Mouse (Mus musculus): Measurements from ENCODE around the gene Svep1.
A peak's percentile ranks its signal among the peaks of the same experiment; 100 is the strongest.

Gene Svep1

DNA sequence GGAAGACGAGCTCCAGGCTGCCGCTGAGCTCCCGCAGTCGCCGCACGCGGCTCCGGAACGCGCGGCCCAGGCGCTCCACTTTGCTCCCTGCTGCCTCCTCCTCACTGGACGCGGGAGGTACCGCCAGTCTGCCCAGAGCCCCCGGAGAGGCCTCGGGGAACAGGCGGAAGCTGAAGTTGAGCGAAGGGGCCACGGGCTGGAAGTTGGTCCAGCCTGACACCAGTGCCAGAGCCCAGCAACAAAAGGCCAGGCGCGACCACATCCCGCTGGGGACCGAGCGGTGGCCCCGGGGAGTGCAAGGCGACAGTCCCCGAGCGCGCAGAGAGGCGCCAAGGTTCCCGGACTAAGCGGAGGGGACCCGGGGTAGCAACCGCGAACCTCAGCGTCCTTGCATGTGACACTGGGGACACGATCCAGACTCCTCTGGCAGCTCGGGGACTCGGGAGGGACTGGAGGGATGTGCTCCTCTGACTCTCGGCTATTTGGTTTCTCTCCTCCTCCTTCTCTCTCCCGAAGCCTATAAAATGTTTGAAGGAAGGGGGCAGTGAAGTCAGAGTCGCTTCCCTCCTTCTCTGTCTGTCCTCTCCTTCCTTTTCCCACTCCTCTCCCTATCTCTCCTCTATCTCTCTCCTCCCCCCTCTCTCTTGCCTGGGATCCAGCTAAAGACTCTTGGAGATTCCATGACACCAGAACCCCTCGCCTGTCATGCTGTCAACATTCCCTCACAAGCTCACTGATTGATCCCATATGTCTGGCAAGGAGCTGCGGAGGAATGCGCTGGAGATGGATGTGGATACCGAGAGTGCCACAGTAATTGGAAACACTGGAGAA is at the start of gene Svep1:
TSS of gene Svep1 (minus strand) at position 745 of the 831 bp plus-strand sequence.
- DNase-seq, result peak; percentile 13

DNA sequence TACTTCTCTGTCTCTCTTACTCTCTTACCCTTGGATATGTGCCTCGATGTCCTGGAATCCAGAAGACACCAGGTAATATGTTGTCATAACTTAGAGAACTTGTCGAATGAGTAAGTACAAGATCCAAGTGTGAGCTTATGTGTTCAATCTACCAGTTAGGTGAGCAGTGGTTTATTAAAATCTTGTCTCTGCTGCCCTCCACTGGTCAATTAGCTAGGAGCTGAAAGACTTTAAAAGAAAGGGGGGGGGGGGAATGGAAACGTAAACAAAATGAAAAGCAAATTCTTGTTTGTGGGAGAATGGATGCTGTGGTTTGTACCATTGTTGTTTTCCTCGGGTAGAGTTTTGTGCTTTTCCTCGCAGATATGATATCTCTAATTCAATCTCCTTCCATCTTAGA is 46.8 kb upstream of the Svep1 start:
- DNase-seq, result peak; percentile 55

DNA sequence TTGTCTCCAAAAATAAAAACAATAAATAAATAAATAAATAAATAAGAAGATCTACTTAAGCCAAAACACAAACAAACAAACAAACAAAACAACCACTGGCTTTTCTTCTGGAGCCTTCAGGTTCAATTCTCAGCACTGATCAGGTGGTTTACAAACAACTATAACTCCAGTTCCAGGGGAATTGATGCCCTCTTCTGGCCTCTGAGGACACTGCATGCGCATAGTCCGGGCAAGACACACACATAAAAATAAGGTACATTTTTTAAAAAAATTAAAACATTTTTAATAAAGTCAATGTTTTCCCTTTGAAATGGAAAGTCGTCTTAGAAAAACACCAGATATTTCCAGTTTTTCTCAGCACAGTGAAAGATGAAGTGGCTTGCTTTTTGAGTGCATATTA is 45.7 kb upstream of the Svep1 start:
- no peak for DNase-seq

DNA sequence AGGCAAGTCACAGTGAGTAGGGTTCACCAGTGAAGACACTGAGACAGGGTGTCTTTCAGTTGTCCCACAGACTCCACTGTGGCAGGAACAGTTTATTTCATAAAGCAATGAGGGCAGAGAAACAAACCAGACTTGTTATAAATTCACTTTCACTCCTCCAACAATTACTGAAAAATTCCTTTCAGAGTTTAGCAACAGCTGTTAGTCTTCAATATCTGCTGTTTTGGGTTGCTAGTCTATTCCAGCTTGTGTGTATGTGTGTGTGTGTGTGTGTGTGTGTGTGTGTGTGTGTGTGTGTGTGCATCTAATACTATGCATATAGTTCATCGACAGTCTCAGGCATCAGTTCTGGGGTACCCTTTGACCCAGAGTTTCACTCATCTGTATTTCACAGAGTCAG is 38.9 kb upstream of the Svep1 start:
- no peak for DNase-seq

DNA sequence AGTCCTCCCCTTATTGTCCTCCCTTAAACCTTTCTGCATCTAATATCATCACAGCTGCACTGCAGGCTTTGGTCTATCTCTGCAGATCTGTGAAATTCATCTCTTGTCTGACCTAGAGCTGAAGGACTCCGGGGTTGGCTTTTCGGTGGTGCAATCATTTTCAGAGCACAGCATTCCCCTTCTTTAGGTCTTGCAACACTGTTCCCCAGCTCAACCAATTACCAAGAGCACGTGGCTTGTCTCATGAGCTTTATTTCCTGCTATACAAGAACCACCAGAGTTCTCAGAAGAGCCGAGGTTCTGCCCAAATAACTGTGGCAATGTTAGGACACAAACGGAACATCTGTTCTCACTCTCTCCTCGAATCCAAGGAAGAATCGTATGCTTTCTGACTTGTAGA is 33.8 kb upstream of the Svep1 start:
- DNase-seq, result no peak

DNA sequence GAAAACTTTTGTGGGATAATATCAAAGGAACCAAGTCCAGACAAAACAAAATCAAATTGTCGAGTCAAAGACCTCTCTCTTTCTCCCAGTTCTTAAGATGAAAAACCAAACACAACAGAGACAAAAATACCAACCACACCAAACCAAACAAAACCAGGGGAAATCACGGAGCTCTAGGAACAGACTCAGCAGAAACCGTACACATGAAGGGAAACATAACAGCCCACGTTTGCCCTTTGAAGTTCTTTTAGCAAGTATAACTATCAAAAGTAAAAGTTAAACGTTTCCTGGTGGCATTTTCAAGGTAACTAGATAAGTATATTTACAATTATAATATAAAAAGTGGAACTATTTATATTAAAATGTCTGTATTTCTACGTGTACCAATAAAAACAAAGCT is 29.2 kb upstream of the Svep1 start:
- no peak for DNase-seq

DNA sequence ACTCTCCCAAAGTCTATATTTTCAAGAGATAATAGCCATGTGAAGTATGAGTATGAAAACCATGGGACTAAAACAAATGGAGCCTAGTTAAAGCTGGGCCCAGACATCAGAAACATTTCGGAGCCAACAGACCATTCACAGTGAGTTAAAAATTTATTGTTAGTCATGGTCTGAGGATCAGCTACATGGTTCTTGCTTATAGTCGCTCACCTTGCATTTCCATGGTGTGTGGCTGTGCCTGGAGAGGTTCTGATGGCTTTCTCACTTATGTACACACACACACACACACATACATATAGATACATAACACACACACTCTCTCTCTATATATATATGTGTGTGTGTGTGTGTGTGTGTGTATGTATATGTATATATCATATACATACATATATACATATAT is 16.8 kb upstream of the Svep1 start:
- DNase-seq, result no peak

DNA sequence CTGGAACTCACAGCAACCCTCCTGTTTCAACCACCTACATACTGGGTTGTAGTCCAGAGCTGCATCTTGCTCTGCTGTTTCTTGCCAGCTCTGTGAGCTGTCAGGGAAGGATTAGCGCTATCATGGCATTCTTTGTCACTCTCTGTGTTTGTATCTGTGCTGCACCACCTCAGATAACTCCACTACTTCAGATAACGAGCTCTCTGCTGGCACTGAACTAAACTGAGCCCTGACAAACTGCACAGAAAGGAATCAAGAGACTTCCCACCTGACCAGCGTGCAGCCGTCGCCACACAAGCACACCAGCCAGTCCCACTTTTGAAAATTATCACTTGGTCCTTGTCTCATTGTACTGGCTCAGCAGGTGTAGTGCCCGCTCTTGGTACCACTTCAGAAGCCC is 4.7 kb upstream of the Svep1 start:
- no peak for DNase-seq

DNA sequence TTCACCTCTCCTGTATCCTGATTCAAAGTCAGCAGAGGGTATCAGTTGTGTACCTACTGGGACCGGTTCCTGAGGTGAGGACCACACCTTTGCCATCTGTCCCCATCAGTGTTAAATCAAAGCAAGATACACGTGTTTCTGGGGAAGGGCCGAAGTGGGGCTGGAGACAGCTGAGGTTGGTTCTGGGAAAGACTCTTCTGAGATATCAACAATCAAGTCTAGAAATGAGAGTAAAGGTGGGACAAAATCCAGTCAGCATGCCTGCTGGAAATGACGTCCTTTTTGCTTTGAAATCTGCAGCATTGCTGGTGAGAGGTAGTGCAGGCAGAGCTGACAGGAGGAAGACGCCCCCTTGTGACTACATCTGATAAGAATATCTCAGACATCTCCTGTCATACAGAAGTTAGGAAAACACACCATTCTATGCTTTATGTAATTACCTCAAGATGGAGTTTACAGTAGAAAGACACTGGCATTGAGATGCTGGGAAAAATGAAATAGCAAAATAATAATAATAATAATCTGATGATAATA is 4.0 kb upstream of the Svep1 start:
- DNase-seq, result no peak

DNA sequence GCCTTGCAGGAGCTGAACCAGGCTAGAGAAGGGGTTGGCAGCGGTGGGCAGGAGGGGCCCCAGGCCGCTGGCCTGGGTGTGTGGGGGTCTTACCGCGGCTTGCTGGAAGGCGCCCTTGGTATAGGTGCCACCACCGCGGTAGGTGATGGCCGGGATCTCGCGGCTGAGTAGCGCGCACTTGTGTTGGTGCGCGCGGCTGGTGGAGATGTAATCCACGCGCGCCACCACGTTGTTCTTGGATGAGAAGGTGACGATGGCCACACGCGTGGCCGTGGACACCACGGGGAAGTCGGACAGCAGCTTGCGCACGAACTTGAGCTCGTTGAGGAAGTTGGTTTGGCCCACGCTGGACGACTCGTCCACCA is 927 bp downstream of the Svep1 start:
- DNase-seq, result no peak

DNA sequence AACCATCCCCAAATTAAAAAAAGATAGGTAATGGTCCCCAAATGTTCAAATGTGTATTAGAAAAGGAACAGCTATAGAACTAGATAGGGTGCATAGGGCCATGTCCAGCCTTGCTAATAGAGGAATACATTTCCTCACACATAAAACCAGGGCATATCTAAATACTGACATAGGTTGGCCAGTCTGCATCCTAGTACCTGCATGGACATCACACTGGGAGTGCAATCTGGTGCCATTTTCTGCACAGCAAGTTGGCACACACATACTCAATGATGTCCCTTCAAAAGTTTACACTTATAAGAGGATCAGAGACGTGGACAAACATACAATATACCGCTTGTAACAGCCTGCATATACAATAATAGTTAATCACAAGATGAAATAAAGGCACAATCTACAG is 5.0 kb downstream of the Svep1 start:
- no peak for DNase-seq

DNA sequence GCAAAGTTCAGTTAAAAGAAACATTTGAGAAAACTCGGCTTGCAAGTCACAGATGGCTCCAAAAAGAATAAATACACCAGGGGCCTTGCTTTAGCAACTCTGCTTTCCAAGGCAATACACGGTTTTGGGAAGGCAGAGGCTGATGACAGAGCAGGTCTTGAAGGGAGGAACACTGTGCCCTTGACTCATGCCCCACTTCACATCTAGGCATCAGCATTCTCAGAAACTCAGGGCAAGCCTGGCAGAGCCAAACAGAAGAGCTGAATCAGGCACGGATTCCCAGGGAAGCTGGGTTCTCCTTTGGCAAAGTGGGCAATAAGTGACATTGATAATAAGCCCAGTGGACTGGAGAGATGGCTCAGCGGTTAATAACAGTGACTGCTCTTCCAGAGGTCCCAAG is 5.8 kb downstream of the Svep1 start:
- no peak for DNase-seq

DNA sequence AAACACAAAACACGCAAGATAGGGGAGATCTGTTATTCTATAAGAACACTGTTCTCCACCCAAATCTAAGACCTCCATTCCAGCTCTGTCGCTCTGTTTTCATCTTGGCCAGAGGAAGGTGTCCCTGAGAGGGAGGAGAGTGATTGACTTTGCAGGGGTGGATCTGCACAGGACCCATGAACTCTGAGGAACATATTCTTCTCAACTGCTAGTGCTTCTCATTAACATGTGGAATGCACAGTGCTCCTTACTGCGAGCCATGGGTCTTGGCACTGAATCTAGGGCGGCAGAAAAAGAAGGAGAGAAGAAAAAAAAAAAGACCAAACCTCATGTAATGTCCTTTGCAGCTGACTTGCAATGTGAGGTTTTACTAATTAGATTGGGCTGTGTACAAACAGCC is 9.4 kb downstream of the Svep1 start:
- DNase-seq, result no peak

DNA sequence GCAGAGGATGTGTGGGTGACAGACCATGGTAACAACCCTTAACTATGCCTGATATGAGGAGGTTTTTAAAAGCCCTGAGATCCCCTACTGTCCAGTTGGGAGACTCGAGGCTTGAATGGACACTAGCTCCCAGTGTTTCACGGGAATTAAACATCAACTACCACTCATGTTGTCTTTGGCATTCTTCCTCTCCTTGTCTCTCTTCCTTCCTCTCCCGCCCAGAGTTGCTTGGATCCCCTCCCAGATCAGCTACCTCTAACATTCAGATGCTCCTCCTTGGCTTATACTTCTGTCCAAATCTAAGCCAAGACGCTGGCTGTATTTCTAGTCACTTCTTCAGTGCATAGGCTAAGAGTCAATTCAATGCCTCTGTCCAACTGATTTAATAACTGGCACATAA is 9.9 kb downstream of the Svep1 start:
- DNase-seq, result no peak

DNA sequence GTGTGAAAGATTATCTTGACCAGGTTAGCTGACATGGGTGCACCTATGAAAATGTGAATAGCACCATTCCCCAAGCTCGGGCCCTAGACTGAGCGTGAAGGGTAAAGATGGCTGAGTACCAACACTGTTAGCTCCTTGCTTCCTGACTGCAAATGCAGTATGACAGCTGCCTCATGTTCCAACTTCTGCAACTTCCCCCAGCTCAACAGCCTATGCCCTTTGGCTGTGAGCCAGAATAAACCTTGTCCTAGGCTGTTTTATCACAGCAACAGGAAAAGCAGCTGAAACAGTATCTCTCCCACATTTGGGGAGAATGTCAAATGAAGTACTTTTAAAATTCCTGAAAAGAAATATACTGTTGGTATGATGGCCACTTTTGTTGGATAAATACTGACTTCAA is 10.7 kb downstream of the Svep1 start:
- no peak for DNase-seq

DNA sequence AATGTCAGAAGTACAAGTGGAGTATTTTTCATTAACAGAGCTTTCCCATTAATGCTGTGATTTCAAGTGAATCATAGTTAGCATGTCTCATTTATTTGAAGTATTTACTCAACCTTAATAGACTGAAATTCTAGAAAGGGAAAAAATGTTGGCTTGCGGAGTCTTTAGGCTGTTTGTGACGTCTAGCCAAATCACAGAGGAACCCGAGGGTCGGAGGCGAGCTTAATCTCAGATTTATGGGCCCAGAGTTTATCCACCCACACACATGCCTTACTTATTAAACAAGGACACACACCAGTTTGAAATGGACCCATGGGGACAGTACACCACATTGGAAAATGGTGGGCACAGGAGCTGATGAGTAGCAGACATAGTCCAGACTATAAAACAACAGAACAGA is 17.4 kb downstream of the Svep1 start:
- no peak for DNase-seq

DNA sequence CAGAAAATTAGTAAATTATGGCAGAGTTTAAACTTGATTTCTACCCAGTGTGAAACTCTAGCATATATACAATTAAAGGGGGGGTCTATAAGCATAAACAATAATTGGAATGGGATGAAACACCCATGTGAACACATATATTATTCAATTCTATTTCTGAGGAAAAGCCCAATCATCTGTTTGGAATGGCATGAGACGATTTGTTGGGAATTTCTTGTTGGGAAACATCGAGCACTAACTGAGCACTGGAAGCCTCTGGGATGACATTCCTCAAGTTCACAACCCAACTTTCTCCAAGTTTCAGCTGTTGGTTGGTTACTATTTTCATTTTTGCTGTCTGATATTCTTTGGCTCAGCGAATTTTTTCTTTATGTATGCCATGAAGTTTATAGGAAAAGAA is 21.3 kb downstream of the Svep1 start:
- no peak for DNase-seq

DNA sequence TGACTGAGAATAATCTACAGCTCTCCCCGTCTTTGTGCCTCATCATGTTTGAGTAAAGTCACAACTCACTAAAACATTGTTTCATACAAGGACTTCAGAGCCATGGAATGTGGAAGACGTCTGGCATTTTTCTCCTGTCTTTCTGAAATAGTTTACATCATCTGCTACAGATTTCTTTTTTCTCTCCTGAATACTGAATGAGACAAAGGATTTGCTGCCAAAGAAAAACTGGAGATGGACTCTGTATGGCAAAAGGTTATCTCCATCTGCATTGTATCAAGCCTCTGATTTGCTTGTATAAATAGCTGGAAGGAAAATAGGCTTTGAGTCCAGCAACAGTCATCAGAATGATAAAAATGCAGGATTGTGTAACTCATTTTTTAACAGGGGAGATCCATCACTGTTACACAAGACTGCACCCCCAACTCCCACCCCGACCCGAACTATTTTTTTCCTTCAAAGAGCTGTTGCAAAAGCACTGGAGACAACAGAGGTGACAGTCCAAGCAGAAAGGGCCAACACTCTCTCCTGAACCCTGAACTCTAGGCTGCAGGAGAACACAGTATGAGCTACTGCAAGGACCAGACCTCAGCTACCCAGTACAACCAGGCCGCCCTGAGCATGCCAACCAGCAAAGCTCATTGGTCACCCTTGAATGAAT is 21.8 kb downstream of the Svep1 start:
- DNase-seq, result no peak

DNA sequence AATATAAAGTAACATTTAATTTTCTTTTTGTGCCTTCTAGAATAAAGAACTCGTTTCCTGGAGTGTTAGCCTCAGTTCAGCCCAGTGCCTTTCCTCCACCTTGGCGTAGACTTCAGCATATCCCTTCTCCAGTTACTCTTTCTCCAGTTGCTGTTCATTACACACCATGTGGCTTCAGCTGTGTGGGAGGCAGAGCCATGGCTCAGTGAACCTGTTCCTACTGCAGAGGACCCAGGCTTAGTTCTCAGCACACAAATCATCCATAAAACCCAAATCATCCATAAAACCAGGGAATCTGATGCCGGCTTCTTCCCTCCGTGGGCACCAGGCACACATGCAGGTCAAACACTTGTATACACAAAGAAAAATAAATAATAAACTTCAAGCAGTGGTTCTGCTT is 22.8 kb downstream of the Svep1 start:
- no peak for DNase-seq

DNA sequence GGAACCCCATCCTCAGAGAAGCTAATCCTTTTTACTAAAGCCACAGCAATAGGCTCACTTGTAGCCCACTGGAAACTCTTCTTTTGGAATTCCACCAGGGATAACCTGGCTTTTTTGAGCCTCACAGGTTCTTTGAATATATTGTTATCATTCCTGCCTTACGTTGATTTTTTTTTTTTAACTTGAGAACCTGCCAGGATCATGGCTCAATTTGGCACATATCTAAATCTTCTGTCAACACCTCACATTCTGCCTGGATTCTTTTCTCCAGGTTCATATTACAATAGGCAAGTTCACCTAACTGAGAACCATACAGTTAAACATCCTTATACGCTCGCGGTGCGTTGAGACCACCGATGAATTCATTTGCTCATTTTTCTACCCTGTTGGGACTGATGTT is 28.2 kb downstream of the Svep1 start:
- no peak for DNase-seq

DNA sequence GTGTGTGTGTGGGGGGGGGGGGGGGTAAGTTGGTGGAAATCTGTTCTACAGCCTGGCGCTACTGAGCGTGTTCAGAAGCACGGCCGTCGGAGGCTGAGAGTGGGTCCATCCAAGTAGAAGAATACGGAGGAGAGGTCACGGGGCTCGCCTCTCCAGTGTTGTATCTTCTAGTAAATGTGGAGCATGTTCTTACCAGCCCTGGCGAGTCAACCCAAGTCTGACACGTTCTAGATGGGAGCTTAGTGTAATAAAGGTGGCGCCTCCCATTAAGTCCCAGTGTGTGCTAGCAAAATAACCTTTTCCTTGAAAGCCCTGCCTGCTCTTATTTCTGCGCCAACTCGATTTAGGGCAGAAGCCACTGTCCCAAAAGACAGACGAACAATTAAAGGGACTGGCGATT is 29.4 kb downstream of the Svep1 start:
- no peak for DNase-seq

DNA sequence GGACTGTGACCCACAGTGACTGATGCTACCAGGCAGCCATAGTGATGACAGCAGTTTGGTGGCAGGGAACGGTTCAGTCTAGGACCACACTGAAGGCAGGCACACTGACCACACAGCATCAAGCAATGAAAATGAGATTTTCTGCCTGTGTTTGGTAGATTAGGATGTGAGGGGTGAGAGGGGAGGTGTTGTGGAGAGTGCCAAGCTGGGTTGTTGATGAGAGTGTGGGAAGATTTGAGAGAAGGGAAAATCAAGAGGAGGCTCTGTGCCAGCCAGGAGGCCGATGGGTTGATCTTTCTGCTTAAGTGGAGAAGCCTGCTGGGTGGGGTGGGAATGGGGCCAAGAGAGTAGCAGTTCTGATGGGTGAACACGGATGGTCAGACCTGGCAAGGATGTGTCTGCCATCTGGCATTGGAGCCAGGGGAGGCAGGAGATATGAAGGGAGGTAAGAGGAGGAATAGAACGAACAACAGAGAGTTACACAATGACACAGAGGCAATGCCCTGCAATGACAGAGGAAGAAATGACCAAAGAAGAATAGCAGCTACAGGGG is 32.1 kb downstream of the Svep1 start:
- DNase-seq, result no peak

DNA sequence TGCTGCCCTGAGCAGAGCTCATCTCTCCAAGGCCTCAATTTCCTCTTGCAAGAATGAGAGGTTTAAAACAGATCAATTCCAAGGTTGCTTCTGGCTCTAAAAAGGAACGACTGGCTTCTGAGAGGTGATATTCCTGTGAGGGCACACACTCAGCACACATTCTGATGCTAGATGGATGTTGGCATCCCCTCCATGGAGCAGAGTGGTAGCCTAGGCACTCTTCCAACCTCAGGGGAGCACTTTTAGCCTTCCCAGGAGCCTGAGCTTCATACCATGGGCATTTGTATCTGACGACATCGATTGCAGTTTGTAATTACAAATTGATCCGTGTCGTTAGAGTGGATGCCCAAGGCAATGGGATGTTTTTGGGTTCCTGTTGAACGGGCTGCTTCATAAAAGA is 33.3 kb downstream of the Svep1 start:
- no peak for DNase-seq

DNA sequence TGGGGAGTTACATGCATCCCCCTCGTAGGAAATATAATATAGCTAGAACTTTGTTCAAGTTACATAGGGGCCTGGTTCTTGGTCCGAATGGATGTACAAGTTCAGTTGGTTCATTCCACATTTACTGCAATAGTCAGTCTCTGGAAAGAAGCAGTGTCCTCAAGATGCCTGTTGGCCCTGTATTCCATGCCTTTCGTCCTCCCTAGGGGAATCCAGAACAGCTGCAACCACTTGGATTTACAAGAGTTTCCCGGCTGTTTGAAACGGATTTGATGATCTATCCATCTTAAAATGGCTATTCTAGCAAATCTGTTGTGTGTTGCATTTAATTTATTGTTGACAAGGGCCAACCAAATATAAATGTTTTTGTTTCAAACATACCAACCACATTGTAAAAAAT is 36.2 kb downstream of the Svep1 start:
- no peak for DNase-seq
